Mouse (Mus musculus): ENCODE results near the gene Trem1. TPM values are rescaled to one million over a fixed set of nuclear protein-coding genes. Genes with fewer than 3 reads are reported as not detected.

Gene Trem1
- polyA plus RNA-seq, 1 experiment from 2014 or later: 0.23 TPM

DNA sequence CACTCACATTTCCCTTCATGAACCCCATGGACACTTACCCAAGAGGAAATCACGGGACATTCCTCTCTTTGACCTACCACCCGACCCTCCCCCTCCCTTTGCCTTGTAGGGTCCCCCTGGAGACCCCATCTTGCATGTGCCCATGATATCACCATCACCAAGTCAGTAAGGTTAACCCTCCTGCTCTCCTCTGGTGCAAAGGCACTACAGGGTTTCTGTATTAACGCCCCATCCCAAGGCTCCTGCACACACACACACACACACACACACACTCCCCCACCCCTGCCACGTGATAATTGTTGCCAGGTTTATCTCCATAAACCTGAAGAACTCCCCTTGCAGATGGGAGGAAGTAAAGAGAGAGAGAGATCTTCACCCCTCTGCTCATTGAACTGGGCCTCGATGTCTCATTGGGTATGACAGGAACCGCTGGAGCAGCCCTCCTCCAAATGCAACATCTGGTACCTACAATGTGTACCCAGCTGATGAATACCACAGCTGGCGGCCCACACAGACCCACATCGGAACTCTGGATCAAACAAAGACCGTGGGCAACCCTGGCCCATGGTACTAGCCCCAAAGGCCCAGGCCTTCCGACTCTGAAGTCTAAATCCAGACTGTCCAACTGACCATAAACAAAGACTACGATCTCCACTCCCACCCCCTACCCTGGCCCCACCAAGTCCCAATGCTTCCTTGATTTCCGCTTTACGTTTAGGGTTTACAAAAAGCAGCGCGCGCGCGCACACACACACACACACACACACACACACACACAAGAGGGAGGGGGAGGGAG is 48.6 kb downstream of the Trem1 start:
- Histone ChIP-seq H3K4me3 (ENCODE audit: low read depth, low read length) (peak overlapping the region; percentile 11; the same call in 1 of the 2 replicates), H3K9ac (ENCODE audit: low read depth, low read length) (no peak overlapping the region), H3K27me3 (replicated peaks; ENCODE audit: control insufficient read depth, insufficient read depth, low read length) (no peaks in the 10 kb centered on the region), H3K36me3 (ENCODE audit: control insufficient read depth, insufficient read depth) (no peaks in the 10 kb centered on the region), H3K4me2 (replicated peaks; ENCODE audit: low read depth) (peak overlapping the region; percentile 54), H3K4me1 (replicated peaks; ENCODE audit: control insufficient read depth, insufficient read depth, low read length) (0 out of 2 replicates have a peak, but pooled peaks cover 3% of the 10 kb centered on the region), H3K27ac (ENCODE audit: low read depth, low read length) (no peak overlapping the region), H3K9me3 (ENCODE audit: control insufficient read depth) (no peaks in the 10 kb centered on the region)
- TF ChIP-seq CTCF (IDR thresholded peaks at IDR 0.05; ENCODE audit: low read depth): no peak
- no peak for ATAC-seq
- 24% methylated on average over 18 of the region's 18 CpGs for WGBS

DNA sequence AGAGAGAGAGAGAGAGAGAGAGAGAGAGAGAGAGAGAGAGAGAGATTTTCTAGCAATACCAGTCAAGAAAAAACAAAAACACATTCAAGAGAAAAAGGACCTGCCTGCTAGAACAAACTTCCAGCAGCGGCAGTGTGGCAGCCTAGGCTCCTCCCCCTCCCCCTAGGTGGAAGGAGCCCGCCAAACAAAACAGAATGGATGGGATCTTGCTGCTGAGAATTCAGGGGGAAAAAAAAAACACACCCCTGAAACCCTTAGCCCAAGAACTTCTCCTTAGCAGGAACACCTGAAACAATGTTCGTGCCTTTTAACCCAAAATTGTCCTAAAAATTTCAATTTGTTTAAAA is 49.1 kb downstream of the Trem1 start:
- ATAC-seq: no peak

DNA sequence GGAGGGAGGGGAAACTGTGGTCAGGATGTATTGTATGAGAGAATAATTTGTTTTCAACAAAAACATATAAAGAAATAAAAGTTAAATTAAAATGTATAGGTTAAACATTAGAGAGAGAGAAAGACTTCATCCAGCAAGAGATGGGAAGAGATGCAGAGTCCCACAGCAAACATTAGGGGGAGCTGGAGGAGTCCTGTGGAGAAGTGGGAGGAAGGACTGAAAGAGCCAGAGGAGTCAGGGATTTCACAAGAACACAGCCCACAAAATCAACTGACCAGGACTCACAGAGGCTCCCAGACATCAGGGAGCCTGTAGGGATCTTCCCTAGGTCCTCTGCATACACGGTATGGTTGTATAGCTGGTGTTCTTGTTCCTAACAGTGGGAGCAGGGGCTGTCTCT is 54.2 kb downstream of the Trem1 start:
- no peaks in the 10 kb centered on the region for H3K9me3 ChIP-seq (ENCODE audit: control insufficient read depth)

More for the DNA sequence above, 49.1 kb downstream of the Trem1 start:
- Histone ChIP-seq H3K9ac (ENCODE audit: low read depth, low read length) (no peak overlapping the region), H3K9me3 (ENCODE audit: control insufficient read depth) (no peaks in the 10 kb centered on the region), H3K36me3 (ENCODE audit: control insufficient read depth, insufficient read depth) (no peaks in the 10 kb centered on the region), H3K4me2 (replicated peaks; ENCODE audit: low read depth) (peak overlapping the region; percentile 54), H3K27ac (ENCODE audit: low read depth, low read length) (no peak overlapping the region), H3K4me3 (ENCODE audit: low read depth, low read length) (peak overlapping the region; percentile 11; the same call in 1 of the 2 replicates), H3K4me1 (replicated peaks; ENCODE audit: control insufficient read depth, insufficient read depth, low read length) (0 out of 2 replicates have a peak, but pooled peaks cover 3% of the 10 kb centered on the region), H3K27me3 (replicated peaks; ENCODE audit: control insufficient read depth, insufficient read depth, low read length) (no peaks in the 10 kb centered on the region)
- no peak for TF ChIP-seq CTCF (IDR thresholded peaks at IDR 0.05; ENCODE audit: low read depth)
- 12% methylated on average over 3 of the region's 3 CpGs for WGBS

DNA sequence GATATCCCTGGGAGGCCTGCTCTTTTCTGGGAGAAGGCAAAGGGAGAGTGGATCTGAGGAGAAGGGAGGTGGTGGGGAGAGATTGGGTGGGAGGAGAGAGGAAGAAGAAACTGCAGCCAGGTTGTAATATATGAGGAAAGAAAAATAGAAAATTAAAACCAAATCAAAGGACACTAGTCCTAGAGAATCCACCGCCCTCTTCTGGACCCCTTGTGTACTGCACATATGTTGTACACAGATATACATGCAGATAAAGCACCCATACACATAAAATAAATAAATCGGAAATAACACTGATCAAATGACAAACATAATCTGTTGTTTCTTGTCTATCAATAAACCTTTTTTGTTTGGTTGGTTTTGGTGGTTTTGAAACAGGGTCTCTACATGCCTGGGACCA is 54.7 kb downstream of the Trem1 start:
- Histone ChIP-seq H3K9ac (ENCODE audit: low read depth, low read length) (no peak overlapping the region), H3K4me2 (replicated peaks; ENCODE audit: low read depth) (no peak overlapping the region), H3K27ac (ENCODE audit: low read depth, low read length) (no peak overlapping the region), H3K36me3 (ENCODE audit: control insufficient read depth, insufficient read depth) (no peaks in the 10 kb centered on the region), H3K4me1 (replicated peaks; ENCODE audit: control insufficient read depth, insufficient read depth, low read length) (no peaks in the 10 kb centered on the region), H3K9me3 (ENCODE audit: control insufficient read depth) (no peaks in the 10 kb centered on the region), H3K4me3 (ENCODE audit: low read depth, low read length) (no peak overlapping the region), H3K27me3 (replicated peaks; ENCODE audit: control insufficient read depth, insufficient read depth, low read length) (no peaks in the 10 kb centered on the region)
- WGBS: 76% methylated on average over 2 of the region's 2 CpGs
- no peak for ATAC-seq
- TF ChIP-seq CTCF (IDR thresholded peaks at IDR 0.05; ENCODE audit: low read depth): peak; percentile 50

More for the DNA sequence above, 54.2 kb downstream of the Trem1 start:
- TF ChIP-seq CTCF (IDR thresholded peaks at IDR 0.05; ENCODE audit: low read depth): peak; percentile 53
- ATAC-seq: no peak
- Histone ChIP-seq H3K9ac (ENCODE audit: low read depth, low read length) (no peak overlapping the region), H3K27ac (ENCODE audit: low read depth, low read length) (no peak overlapping the region), H3K36me3 (ENCODE audit: control insufficient read depth, insufficient read depth) (no peaks in the 10 kb centered on the region), H3K4me2 (replicated peaks; ENCODE audit: low read depth) (no peak overlapping the region), H3K4me3 (ENCODE audit: low read depth, low read length) (no peak overlapping the region), H3K4me1 (replicated peaks; ENCODE audit: control insufficient read depth, insufficient read depth, low read length) (no peaks in the 10 kb centered on the region), H3K27me3 (replicated peaks; ENCODE audit: control insufficient read depth, insufficient read depth, low read length) (no peaks in the 10 kb centered on the region)
- WGBS: 44% methylated on average over 1 of the region's 1 CpGs

DNA sequence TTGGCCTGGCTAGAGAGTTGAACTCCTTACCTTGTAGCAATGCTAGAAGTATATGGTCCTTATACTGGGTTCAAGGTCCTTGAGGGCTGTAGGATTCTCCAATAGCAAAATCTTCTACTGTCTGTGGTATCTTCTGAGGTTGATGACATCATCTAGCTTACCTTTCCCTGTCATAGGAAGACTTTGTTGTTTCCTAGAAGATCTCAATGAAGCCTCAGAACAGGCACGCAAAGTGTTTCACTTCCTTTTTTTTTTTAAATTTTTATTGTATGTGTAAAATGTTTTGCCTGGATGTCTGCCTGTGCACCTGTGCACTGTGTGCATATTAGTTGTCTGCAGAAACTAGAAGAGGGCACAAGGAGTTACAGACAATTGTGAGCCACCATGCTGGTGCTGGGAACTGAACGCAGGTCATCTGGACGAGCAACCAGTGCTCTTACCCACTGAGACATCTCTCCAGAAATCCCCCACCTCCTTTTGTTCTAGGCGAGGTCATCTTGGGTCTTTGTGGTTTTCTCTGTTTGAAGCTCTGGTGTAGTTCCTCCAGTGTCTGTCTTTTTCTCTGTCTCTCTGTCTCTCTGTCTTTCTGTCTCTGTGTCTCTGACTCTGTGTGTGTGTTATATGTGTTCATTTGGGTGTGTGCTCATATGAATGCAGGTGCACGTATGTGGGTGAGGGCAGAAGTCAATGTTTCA is 61.1 kb downstream of the Trem1 start:
- H3K4me3 ChIP-seq (ENCODE audit: low read depth, low read length): no peak overlapping the region
- H3K27me3 ChIP-seq (replicated peaks; ENCODE audit: control insufficient read depth, insufficient read depth, low read length): no peaks in the 10 kb centered on the region
- no peak overlapping the region for H3K27ac ChIP-seq (ENCODE audit: low read depth, low read length)
- no peak for ATAC-seq
- H3K4me2 ChIP-seq (replicated peaks; ENCODE audit: low read depth): no peak overlapping the region
- H3K4me1 ChIP-seq (replicated peaks; ENCODE audit: control insufficient read depth, insufficient read depth, low read length): no peaks in the 10 kb centered on the region
- H3K9me3 ChIP-seq (ENCODE audit: control insufficient read depth): no peaks in the 10 kb centered on the region
- no peaks in the 10 kb centered on the region for H3K36me3 ChIP-seq (ENCODE audit: control insufficient read depth, insufficient read depth)
- 81% methylated on average over 5 of the region's 5 CpGs for WGBS
- H3K9ac ChIP-seq (ENCODE audit: low read depth, low read length): no peak overlapping the region
- TF ChIP-seq CTCF (IDR thresholded peaks at IDR 0.05; ENCODE audit: low read depth): no peak

Other genes starting within 250 kb of the Trem1 start
- gene 1700122O11Rik, start 194.5 kb upstream of the Trem1 start, polyA plus RNA-seq (2015; fragmentation: Nextera tagmentation; extraction: Ambion mirVana): not detected in 2 replicates
- gene 1700067P10Rik, start 143.4 kb upstream of the Trem1 start, polyA plus RNA-seq (2015; fragmentation: Nextera tagmentation; extraction: Ambion mirVana): not detected in 2 replicates
- not detected in 2 replicates for gene 9830107B12Rik, start 86.5 kb upstream of the Trem1 start, polyA plus RNA-seq (2015; fragmentation: Nextera tagmentation; extraction: Ambion mirVana)
- not detected in 2 replicates for gene A530064D06Rik, start 65.5 kb upstream of the Trem1 start, polyA plus RNA-seq (2015; fragmentation: Nextera tagmentation; extraction: Ambion mirVana)
- gene Trem3, start 15.0 kb downstream of the Trem1 start, polyA plus RNA-seq (2015; fragmentation: Nextera tagmentation; extraction: Ambion mirVana): not detected in 2 replicates
- gene Treml4, start 31.5 kb downstream of the Trem1 start, polyA plus RNA-seq (2015; fragmentation: Nextera tagmentation; extraction: Ambion mirVana): 1.4 and 2.2 TPM in 2 replicates
- 0.24 TPM in 1 of 2 replicates, not detected in the other for gene Treml2, start 66.7 kb downstream of the Trem1 start, polyA plus RNA-seq (2015; fragmentation: Nextera tagmentation; extraction: Ambion mirVana)
- gene B430306N03Rik, start 83.4 kb downstream of the Trem1 start, polyA plus RNA-seq (2015; fragmentation: Nextera tagmentation; extraction: Ambion mirVana): 0.05 and 0.22 TPM in 2 replicates
- 3.2 and 3.4 TPM in 2 replicates for gene Trem2, start 113.6 kb downstream of the Trem1 start, polyA plus RNA-seq (2015; fragmentation: Nextera tagmentation; extraction: Ambion mirVana)
- 0.12 and 0.23 TPM in 2 replicates for gene Treml1, start 127.1 kb downstream of the Trem1 start, polyA plus RNA-seq (2015; fragmentation: Nextera tagmentation; extraction: Ambion mirVana)
- 3.8 and 4.2 TPM in 2 replicates for gene Nfya, start 177.1 kb downstream of the Trem1 start, polyA plus RNA-seq (2015; fragmentation: Nextera tagmentation; extraction: Ambion mirVana)
- 52.1 and 53.9 TPM in 2 replicates for gene Oard1, start 177.2 kb downstream of the Trem1 start, polyA plus RNA-seq (2015; fragmentation: Nextera tagmentation; extraction: Ambion mirVana)
- 2.6 TPM in 2 replicates for gene Apobec2, start 200.2 kb downstream of the Trem1 start, polyA plus RNA-seq (2015; fragmentation: Nextera tagmentation; extraction: Ambion mirVana)
- gene Tspo2, start 218.8 kb downstream of the Trem1 start, polyA plus RNA-seq (2015; fragmentation: Nextera tagmentation; extraction: Ambion mirVana): 0.48 and 1.3 TPM in 2 replicates
- 26.7 and 28.4 TPM in 2 replicates for gene Unc5cl, start 222.1 kb downstream of the Trem1 start, polyA plus RNA-seq (2015; fragmentation: Nextera tagmentation; extraction: Ambion mirVana)